Mouse (Mus musculus): ENCODE measurements at regions not wholly inside any gene's neighbourhood (a gene's known extent, or its start where the extent isn't known, plus 50 kb on each side); places are given as distances from the start of the nearest gene placed in this dataset.
"Not testable (repeated sequence)": the region's sequence is repeated elsewhere in the genome, so short reads cannot be mapped to it uniquely, and the experiment has no call there.

DNA sequence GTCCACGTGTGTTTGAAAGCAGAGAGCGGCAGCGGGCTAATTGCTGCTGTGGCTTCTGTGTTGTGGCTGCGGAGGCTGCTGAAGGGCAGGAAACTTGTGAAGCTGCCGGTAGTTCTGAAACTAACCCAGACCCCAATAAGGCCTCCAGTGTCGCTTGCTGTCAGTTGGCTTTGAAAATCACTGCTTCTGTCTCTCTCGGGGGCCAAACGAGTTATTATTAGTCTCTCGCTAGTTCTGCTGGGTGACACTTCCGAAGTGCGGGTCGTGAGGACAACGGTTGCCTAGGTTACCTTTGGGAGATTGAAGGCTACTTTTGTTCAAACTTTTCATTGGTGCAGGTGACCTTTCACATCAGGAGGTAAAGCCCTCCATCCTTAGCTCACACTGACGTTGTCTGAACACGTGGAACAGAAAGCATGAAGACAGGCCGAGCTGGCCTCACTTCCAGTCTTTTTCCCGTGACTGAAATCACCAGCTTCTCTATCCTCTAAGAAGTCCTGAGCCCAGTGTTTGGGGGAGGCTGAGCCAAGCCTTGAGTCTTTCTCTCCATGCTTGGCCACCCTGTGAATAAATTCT is 197.8 kb downstream of the Matn1 start:
- DNase-seq: no peak
- intact Hi-C loops (cut with DNase I; ENCODE audit: low total_unique reads): no loop called here

DNA sequence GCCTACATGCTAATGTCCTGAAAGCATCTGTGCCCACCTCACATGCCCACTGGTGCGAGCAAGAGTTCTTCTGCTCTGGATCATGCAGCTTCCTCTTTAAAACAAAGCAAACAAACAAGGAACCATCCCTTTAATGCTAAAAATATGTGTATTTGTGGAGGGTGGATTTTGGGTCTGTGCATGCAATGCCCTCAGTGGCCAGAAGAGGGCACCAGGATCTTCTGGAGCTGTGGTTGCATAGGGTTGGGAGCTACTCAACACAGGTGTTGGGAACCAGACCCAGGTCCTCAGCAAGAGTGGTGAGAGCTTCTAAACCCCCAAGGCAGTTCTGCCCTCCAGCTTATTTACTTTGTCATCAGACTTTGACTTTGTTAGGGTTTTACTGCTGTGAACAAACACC is 201.3 kb downstream of the Matn1 start:
- intact Hi-C loops (cut with DNase I; ENCODE audit: low total_unique reads): no loop called here
- no peak for DNase-seq

DNA sequence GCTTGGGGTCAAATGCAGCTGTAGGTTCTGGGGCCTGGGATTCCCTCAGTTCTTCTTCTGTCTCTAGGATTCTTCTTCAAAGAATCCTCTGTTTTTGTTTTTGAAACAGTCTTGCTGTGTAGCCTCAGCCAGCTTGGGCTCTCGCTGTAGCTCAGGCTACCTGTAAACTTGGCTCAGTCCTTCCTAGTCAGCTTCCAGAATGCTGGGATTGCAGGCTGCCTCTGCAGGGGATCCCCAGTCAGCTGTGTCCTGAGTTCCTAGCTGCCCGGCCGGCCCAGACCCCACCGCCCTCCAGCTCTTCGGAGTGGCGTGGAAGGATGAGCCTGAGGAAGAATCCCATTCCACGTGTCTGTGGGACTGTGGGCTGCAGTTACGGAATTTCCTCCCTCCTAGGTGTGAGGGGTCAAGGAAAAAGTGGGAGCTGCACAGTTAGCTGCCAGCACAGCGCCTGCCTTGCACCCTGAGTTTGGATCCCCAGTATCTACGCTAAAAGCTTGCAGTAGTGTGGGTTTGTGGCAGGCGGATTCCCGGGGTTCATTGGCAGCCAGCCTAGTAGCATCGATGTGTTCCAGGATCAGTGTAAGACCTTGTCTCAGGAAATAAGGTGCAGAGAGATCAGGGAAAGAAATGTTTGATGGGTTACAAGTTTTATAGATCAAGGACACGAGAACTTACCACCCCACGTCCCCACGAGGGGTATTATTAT is 204.0 kb downstream of the Matn1 start:
- DNase-seq: no peak
- intact Hi-C loops (cut with DNase I; ENCODE audit: low total_unique reads): no loop called here

DNA sequence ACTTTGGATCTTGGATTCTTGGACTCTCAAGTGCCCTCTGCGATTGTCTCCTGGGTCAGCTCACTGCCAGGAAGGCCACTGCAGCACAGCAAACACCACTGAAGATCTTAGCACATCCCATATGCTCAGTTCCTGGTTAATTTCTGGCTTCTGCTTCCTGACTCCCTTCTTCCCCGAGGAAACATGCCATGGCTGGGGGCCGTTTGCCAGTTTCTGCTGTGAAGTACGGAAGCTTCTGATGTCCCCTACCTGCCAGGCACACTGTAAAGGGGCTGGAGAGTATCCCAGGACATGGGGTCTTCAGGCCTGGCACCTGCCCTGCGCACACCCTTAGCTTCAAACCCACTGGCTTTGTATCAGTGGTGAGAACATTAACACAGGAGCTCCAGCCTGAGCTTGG is 205.3 kb downstream of the Matn1 start:
- intact Hi-C loops (cut with DNase I; ENCODE audit: low total_unique reads): no loop called here
- DNase-seq: no peak

DNA sequence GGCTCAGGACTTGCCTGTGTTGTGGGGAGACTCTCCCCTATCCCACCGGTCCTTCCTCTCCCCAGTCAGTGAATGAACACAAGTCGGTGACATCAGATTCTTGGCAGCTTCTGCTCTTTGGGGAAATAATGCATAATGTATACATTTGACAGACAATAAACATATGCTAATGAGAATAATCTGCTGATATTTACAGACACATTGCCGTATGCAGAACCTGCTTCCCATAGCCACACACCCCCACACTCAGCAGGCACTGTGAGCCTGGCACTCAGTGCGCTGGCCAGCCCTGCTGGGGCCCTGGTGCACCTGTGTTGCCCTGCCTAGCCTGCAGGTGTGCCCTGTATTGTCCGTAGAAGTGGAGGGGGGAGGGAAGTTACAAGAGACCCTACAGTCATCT is 215.5 kb downstream of the Matn1 start:
- intact Hi-C loops (cut with DNase I; ENCODE audit: low total_unique reads): loop anchor here (10.0 kb wide), 1 partner anchor 195 kb away; no protein-coding TSS in a partner anchor
- DNase-seq: no peak

DNA sequence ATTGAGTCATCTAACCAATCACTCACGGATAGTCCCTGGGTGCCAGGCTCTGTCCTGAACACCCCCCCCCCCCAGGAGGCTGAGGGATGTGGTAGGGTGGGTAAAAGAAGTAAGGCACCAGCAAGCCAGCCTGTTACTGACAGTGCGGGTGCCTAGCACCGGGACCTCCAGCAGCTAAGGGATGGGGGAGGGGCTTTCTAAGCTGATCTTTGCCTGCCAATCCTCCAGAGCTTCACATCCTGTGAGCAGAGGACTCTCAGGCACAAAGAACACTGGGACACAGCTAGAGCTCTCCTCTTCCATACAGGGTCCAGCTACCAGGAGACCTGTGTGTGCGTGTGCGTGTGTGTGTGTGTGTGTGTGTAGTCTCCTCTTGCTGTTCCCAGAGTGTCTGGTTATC is 215.9 kb downstream of the Matn1 start:
- DNase-seq: no peak
- intact Hi-C loops (cut with DNase I; ENCODE audit: low total_unique reads): no loop called here

DNA sequence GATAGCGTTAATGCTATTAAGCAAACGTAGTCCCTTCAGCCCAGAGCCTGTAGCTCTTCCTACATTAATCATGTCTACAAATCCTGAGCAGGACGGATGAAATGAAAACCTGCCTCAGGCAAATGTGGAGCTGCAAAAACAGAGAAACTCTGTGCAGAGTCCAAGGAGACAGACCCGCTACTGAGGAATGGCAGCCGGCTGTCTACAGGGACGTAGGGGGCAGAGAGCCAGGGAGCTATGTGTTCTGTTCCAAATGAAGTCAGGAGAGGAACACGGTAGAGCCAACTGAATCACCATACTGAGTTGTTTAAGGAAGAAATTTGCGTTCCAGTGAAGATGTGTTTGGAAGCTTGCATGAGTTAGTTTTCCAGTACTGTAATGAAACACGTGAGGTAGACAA is 217.3 kb downstream of the Matn1 start:
- peak; percentile 17 for DNase-seq
- intact Hi-C loops (cut with DNase I; ENCODE audit: low total_unique reads): no loop called here

DNA sequence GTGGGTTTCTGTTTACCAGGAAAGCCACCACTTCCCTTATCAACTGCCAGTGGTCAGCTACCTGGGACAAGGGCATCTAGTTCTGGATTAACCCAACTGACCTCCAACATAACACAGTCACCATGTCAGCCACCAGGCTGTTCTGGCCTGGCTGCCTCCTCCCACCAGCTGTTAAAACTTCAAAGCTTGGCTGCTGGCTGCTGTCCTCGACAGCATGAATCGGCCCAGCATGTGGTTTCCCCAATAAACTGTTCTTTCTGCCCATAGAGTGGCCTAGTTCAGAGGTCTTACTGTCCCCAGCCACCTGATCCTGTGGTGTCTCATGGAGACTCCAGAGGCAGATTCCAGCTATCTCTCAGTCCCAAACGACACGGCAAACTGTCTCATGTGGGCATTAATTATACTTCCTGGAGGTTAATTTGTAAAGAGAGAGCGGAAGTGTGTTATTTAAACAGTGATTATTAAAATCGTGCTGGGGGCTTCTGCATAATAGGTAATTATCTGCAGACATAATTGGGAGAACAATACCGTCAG is 219.7 kb downstream of the Matn1 start:
- intact Hi-C loops (cut with DNase I; ENCODE audit: low total_unique reads): no loop called here
- no peak for DNase-seq

DNA sequence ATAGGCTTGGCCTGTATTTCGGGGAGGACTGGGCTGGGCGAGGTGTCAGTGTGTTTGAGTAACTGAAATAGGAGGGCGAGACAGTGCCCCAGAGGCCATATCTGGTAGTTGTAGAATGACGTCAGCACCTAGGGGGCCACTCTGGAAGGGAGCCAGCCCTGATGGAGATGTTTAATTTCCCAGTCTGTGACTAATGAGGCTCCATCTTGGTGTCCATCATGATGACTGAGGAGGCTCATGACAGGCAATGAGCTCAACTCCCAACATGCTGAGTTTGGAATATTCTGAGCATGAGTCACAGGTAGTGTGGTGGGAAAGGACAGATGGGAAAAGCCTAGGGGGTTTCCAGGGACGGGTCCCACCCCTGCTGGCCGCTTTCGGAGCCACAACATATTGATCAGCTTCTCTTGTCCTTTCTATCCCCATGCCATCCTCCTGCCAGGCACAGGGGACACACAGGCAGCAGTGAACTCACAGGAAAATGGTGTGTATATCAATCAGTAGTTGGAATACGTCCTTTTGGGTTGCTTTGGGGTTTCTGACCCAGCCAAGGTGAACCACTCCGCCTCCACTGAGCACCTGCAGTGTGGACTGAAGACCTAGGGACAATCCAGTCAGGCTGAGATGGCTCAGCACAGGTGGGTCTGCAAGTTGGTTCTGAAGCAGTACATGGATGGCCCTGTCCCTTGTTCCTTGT is 222.5 kb downstream of the Matn1 start:
- intact Hi-C loops (cut with DNase I; ENCODE audit: low total_unique reads): no loop called here

DNA sequence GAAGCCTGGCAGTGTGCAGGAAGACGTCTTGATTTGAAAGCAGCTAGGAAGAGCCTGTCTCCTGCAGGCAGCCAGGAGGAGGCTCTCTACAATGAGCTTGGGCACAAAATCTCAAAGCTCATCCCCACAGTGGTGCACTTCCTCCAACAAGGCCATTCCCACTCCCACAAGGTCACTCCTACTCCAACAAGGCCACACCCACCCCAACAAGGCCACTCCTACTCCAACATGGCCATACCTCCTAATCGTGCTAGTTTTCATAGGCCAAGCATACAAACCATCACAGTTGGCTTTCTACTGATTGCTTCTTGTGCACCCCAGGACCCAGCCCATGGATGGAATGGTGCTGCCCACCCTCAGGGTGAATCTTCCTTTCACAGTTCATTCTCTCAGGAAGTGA is 223.7 kb downstream of the Matn1 start:
- intact Hi-C loops (cut with DNase I; ENCODE audit: low total_unique reads): no loop called here

More for the DNA sequence above, 222.5 kb downstream of the Matn1 start:
- DNase-seq: no peak

DNA sequence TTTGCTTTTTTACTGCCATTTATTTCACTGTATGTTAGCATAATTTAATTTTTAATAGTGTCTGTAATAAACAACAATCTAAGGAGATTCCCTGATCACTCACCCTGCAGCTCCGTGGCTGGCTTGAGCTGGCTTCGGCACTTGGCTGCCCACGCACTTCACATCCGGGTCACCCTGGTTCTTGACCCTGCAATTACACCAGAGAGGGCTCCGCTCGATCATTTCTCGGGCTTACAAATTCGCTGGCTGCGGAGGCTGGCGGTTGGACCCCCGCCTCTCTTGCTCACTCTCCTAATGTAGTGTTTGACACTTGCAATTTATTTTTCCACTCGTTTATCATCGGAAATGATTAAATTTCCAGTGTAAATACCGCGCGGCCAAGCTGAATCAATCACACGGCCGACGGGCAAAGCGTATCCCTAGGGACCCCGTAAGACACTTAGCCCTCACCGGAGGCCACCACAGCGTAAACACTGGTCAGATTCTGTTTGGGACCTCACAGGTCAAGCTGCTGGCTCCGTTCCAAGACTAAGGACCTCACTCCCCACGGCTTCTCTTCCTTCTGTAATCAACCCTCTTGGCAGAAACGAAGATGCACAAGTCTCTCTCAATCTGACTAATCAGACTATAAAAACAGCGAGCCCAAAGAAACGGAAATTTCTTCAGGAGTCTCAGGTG is 229.7 kb downstream of the Matn1 start:
- no peak for DNase-seq
- intact Hi-C loops (cut with DNase I; ENCODE audit: low total_unique reads): no loop called here

More for the DNA sequence above, 223.7 kb downstream of the Matn1 start:
- DNase-seq: no peak

DNA sequence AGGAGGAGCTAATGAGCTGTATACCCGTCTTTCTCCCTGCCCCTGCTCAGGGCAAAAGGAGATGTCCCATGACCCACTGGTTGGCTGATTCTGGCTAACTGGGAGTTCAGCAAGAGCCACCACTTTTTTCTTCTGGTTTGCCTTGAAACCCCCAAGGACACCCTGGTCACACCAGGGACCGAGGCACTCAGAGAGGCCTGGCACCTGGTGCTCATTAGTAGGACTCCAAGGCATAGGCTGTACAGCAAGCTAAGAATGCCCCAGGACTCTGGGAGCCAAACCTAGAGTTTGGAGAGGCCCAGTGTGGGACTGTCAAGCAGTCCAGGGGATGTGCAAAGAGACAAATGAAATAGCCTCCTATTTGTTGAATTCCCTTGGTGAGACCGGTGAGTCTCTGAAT is 232.5 kb downstream of the Matn1 start:
- intact Hi-C loops (cut with DNase I; ENCODE audit: low total_unique reads): no loop called here

DNA sequence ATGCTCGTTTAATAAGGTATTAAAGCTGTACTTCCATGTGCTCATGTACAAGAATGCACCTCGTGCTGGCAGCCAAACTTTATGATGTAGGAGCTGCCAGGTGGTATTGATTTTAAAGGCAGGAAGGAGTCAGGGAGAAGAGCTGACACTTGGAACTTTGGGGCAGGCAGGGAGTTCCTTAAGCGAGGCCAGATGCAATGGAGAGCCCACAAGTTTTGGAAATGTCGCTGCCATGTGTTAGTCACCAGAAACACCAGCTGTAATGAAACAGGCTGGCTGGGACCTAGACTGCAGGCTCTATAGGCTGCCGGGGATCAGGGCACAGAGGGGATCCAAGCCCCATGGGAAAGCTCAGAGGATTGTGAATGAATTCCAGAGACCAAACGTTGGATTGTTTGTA is 233.7 kb downstream of the Matn1 start:
- intact Hi-C loops (cut with DNase I; ENCODE audit: low total_unique reads): no loop called here
- no peak for DNase-seq

More for the DNA sequence above, 232.5 kb downstream of the Matn1 start:
- DNase-seq: no peak

DNA sequence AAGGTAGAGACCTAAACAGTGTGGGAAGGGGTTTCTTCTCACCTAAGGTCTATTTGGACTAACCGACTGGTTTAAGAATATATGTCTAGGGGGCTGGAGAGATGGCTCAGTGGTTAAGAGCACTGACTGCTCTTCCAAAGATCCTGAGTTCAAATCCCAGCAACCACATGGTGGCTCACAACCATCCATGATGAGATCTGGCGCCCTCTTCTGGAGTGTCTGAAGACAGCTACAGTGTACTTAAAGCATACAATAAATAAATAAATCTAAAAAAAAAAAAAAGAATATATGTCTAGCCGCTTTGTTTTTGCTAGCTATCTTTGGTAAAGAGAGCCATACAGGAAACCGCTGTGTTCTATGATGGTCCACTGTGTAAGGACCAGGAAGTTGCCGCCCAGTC is 234.5 kb downstream of the Matn1 start:
- DNase-seq; intact Hi-C loops (cut with DNase I; ENCODE audit: low total_unique reads): not testable (repeated sequence)

DNA sequence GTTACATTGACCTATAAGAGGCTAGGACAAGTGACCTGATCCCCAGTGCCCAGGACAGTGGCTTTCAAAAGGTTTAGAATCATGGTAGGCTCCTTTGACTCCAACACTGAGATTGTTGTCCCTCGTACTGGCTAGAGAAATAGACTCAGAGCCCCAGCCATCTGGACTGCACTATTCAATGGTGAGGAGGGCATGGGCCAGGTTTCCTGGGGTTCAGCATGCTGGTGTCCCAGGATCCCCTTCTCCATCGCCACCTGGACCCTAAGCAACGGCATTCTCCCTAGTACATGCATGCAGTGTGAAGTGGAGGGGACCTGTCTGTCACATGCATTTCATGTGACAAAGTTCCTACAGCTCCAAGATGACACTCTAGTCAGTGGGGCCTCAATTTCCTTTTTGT is 243.9 kb downstream of the Matn1 start:
- intact Hi-C loops (cut with DNase I; ENCODE audit: low total_unique reads): no loop called here

DNA sequence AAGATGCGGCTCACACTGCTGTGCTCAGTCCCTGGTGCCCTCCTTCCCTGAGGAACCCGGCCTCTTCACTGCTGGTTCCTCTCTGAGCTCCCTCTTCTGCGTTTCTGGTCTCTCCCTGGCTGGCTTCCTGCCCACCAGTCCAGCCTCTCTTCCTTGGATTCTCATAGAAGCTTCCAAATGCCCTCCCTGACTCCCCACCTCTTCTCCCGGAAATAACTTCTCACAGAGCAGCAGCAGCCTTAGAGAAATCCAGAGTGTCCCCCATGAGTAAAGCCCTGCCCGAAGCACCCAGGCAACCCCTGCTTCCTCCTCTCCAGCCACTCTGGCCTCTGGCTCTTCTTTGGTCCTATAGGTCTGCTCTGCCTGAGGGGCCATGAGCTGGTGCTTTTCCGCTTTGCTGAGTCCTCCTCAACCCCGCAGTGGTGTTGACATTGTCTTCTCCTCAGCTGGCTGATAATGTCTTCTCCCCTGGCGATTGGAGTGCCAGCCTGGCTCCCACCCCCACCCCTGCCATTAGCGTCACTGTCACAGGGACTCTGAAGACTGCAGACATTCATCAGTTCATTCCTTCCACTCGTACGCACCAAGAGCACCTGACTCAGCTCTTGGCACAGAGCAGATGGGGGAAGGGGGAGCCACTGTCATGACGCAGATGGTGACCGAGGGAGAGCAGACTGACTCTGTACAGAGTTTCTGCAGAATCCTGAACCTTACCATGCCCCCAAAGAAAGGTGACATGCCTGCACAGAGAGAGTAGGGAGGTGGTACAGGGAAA is 247.1 kb downstream of the Matn1 start:
- intact Hi-C loops (cut with DNase I; ENCODE audit: low total_unique reads): no loop called here
- DNase-seq: no peak

More for the DNA sequence above, 243.9 kb downstream of the Matn1 start:
- DNase-seq: no peak

DNA sequence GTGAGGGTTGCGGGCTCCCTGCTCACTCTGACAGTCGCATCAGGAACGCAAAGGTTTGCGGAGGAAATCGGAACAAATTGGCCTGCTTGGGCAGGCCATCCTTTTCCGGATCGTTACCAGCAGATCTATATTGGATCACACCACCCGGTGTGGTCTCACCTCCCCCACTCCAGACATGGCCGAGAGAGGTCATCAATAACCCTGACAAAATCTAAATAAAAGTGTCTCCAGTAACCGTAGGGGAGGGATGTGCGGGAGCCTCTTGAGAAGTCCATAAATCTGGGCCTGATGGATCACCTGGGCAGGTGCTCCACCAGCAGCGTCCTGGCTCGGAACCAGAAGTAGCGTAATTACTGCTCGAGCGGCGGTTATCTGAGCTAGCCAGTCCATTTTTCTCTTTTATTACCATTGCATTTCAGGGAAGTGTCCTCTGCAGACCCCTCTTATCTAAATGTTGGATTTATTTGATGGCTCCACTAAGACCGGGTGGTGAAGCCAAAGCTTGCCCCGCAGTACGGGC is 249.8 kb downstream of the Matn1 start:
- intact Hi-C loops (cut with DNase I; ENCODE audit: low total_unique reads): no loop called here
- no peak for DNase-seq

DNA sequence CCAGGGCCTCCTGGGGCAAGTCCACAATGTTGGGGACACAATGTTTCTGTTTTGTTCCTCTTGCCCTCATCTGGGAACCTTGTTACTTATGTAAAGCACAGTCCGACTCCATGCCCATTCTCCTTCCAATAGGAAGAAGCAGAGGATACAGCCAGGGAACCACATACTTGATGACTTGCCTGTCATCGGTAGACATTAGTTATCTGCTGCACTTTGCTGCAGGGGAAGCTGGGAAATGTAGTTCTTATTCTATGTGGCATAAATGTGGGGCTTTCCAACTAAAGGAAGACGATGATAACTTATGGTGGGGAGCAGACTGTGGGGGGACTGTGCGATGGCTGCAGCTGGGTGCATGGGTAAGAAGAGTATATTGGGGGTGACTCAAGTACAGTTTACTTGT is 252.0 kb downstream of the Matn1 start:
- DNase-seq: no peak
- intact Hi-C loops (cut with DNase I; ENCODE audit: low total_unique reads): no loop called here

DNA sequence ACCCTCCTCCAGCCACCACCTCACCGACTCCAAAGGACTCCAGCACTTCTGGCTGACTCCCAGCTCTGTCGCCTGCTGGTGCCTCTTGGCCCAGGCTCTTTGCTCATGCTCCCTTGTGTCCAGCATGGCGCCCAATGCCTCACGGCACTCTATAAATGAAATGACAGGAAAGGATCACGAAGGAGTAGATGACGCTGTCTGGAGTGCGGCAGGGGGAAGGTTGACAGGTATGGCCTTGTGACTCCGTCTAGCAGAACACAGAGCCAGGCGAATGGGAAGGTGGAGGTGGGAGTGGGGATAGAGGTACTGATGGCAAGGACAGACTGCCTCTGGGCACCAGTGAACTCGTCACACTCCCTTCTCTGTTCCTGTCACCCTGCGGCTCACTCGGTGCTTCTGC is 259.5 kb downstream of the Matn1 start:
- intact Hi-C loops (cut with DNase I; ENCODE audit: low total_unique reads): no loop called here
- no peak for DNase-seq

Data from gastrocnemius, postnatal 14 days (tissue).